Mouse (Mus musculus) embryonic stem cell, embryonic (primary cell): ENCODE data around the gene Wdr91.

Source experiments
- CTCF ChIA-PET, 4 experiments: fragments of 300-600 bp in 2 of 4; fragments of 350-600 bp in 2 of 4; sonication (Branson Sonifier 250); formaldehyde crosslinking; loops; one replicate each; lab custom pipeline; 2022; ENCODE audit warnings: inconsistent platforms in 2 of 4; lab: Charles Lee
- POLR2A ChIA-PET, 4 experiments: fragments of 300-600 bp in 2 of 4; fragments of 350-600 bp in 2 of 4; sonication (Branson Sonifier 250); formaldehyde crosslinking; loops; one replicate each; lab custom pipeline; 2022; ENCODE audit warnings: antibody characterized with exemption in 4 of 4, inconsistent platforms in 1 of 4; lab: Charles Lee

Wdr91 gene

GRCm38 (mm10) chr6:34863786-34864514 lies 46.7 kb downstream of the Wdr91 start:
- ChIA-PET POLR2A (interaction anchor here in 2 of 4 experiments (1.2 to 2.8 kb wide), 7 partner anchors 11 to 124 kb away, joined by 3 to 11 read pairs (median 7); partner anchors contain the start of genes Agbl3 (in 1 of the 2), Cyren (in 1 of the 2), Slc23a4 (in 1 of the 2) and Wdr91 (in 1 of the 2)), CTCF (no interaction called here)

DNA sequence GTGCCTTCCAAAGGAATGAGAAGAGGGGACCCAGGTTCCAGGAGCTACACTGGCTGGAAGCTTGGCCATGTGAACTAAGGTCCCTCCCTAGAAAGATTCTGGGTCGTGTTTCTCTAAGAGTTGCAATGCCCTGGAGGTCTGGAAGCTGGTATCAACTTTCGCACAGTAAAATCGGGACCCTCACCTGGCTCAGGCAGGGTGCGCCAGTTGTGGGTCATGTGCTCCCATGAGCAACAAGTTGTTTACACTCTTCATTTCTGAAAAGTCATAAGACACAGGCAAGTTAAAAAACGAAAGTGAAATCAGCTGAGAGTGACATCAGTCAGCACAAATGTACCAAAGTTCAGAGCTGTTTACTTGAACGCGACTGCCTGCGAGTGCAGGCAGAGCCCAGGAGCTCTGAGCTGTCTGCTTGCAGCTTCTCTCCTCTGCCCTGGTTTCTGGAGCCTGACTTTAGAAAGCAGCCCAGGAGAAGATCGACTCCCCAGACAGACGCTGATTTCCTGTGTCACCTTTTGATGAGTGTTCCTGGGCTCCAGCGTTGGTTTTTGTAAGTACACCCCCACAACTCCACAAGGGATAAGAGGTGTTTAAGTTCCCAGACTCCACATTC lies 47.8 kb downstream of the Wdr91 start, which contains the start of gene Tmem140:
Tmem140 (plus strand) TSS at position 356 of the 613 bp plus-strand sequence.
- ChIA-PET CTCF (interaction anchor here in 2 of 4 experiments (0.7 to 1.2 kb wide), 2 partner anchors 59 to 386 kb away, joined by 4 read pairs; no protein-coding TSS in a partner anchor), POLR2A (interaction anchor here in 3 of 4 experiments (0.6 to 2.8 kb wide), 14 partner anchors 9 to 689 kb away, joined by 3 to 11 read pairs (median 3); partner anchors contain the start of genes Agbl3 (in 2 of the 3), Bpgm (in 1 of the 3), Cyren (in 1 of the 3) and Wdr91 (in 1 of the 3))

DNA sequence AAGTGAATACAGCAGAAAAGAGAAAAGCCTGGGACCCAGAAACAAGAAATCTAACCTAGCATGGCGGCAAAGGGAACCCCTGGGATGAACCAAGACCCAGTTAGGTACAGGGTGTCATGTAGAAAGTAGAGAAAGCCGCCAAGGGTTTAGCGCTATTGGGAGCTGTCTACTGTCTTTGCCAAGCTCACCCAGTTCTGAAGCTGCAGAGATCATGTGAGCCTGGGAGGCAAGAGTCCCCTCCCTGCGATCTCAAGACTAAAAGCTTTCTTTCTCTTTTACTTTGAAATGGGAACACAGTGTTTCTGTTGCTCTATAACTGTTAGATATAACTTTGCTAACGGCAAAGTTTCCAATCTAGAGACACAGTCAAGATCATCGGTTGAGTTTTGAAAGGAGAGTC lies 48.3 kb downstream of the Wdr91 start:
- CTCF ChIA-PET: interaction anchor here in 2 of 4 experiments (0.7 to 1.2 kb wide), 2 partner anchors 60 to 386 kb away, joined by 4 read pairs; no protein-coding TSS in a partner anchor
- POLR2A ChIA-PET: interaction anchor here in 3 of 4 experiments (0.6 to 2.8 kb wide), 12 partner anchors 13 to 386 kb away, joined by 3 to 11 read pairs (median 3); partner anchors contain the start of genes Agbl3 (in 2 of the 3), Bpgm (in 1 of the 3), Cyren (in 1 of the 3) and Wdr91 (in 1 of the 3)

- ChIA-PET POLR2A (interaction anchor here in 2 of 4 experiments (0.6 to 2.8 kb wide), 4 partner anchors 14 to 497 kb away, joined by 3 to 7 read pairs (median 4); partner anchors contain the start of gene Agbl3 (in 1 of the 2)), CTCF (no interaction called here)
Observed at GRCm38 (mm10) chr6:34861546-34862053, 49.1 kb downstream of the Wdr91 start.

DNA sequence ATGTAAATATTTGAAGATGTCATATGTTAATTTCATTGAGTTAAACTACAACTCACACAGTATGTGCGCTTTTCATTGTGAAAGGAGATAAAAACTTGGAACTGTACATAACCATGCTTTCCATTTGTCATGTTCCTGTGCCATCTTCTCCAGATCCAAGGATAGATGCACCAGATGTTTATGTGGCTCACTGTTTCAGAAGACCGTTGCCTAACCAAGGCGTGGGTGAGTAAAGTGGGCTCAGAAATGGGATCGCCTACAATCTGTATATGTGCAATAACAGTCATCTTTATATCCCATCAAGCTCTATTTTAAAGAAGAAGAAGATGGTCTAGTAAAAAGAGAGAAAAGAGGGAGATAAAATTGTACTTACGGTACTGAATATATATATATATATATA lies 78.3 kb downstream of the Wdr91 start:
- ChIA-PET CTCF (no interaction called here), POLR2A (interaction anchor here in 1 of 4 experiments (0.7 kb wide), 1 partner anchor 184 kb away, joined by 3 read pairs; no protein-coding TSS in a partner anchor)
